Mouse (Mus musculus) G1E-ER4 (cell line): Measurements from ENCODE around the gene Trio. TPM values are rescaled to one million over a fixed set of nuclear protein-coding genes. Genes with fewer than 3 reads are reported as not detected.

ENCODE experiments used
- GATA1 ChIP-seq: IDR thresholded peaks from one replicate; pipeline ENCODE4 v1.8.0; 2012; ENCODE audit warnings: low read length, inconsistent platforms
- polyA plus RNA-seq: library from polyadenylated mRNA; stranded (reverse); fragments of >175 nt; gene quantifications from 2 replicates; pipeline ENCODE4 v1.2.3, GENCODE M21; 2012

Gene Trio
- polyA plus RNA-seq, 1 experiment: not detected

DNA sequence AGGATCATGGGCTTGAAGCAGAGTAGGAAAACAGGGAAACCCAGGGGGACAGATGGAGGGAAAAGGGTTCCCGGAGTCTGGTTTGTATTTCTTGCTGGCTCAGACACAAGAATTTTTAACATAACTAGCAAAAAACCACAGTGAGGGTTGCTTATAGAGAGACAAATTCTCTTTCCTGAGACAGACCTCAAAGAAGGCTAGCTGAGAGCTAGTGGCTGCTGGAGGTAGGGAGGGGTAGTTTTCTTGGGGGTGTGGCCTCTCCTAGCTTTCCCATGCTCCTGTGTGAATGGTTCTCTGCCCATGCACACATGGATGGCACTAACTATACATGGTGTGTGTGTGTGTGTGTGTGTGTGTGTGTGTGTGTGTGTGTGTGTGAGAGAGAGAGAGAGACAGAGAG lies 265.0 kb downstream of the Trio start:
- no peak for TF ChIP-seq GATA1

DNA sequence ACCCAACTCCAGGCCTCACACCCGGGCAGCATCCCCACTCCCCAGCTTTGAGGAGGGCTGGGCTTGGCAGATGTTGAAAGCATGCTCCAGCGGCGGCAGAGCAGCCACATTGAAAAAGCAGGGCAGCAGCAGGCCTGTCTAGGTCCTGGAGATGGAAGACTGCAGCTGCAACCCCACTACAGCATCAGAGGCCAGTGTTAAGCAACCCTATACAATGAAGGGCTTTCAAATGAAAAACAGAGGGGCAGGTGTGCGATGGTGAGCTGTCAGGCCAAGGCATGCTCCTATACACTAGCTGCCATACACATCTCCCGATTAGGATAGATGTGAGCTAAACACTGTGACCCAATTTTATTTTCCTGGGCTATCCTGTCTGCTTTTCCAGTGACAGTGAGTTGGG lies 265.8 kb downstream of the Trio start:
- TF ChIP-seq GATA1: no peak

DNA sequence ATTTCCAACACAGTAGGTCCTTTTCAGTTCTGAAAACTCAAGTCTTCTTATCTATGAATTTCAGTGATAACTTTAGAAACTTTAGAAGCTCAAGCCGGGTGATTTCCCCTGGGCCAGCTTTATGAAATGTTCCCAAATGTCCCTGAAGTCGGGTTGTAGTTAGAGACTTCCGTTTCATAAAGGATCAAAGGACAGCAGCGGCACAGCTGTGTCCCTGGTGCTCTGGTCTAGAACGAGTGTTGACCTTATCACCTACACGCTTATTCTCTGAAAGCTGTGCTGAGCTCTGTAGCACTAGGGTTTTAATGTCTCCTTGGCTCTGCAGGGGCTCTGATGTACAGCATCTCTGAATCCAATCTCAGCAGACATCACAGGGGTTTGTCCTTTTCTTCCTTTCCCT lies 267.0 kb downstream of the Trio start:
- TF ChIP-seq GATA1: no peak

DNA sequence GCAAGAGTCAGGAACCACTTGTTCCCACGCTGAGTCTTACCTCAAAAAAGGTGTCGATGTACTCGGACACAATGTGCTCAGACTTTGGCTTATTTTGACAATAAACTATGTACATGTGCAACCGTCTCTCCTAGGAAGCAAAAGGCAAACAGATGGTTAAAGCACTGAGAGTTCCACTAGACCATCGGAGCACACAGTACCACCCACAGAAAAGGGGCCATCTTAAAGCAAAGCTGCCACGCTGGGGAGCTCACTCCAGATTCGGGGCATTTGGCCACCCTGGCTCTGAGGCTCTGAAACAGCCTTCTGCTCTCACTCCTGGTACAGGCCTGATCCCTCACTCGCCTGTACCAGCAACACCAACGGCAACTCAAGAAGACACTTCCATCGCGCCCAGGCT lies 269.2 kb downstream of the Trio start:
- TF ChIP-seq GATA1: no peak

DNA sequence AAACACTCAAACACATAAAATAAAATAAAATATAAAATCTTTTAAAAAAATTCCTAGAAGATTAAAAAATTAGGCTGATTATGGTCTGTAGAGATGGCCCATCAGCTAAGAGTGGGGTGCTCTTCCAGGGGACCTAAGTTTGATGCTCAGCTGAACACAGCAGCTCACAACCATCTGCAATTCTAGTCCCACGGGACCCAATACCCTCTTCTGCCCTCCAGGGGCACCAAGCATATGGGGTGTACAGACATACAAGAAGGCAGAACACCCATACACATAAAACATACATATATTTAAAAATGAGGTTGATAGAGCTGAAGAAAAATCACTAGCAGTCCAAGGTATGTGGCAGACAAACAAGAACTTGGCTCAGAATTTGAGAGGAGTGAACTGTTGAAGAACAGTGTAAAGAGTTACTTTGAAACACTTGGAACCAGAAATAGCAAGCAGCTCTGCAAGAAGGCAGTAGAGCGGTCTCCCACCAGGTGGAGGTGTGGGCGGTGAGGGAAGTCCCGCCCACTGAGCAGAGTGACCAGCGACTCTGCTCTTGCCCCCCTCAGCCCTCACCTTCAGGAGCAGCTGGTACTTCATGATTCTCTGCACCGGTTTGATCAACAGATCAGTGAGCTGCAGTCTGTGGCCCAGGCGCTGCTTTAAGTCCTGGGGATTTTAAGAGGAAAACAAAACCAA lies 270.9 kb downstream of the Trio start:
- no peak for TF ChIP-seq GATA1

DNA sequence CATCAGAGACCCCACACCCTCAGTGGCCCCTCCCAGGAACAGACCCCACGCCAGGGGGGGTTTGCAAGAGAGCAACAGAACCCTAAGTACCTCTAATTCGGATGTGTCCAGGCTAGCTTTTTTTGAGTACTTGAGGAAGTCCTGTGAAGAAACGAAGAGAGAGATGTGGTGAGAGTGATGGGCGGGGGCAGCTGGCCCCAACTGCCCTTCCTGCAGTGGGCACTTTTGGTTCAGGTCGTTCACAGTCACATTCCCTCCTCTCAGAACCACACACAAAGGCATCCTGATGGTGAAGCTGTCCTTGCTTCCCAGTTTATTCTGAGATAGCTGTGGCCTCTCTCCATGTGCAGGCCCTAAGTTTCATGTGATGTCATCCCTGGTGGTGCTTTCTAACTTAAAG lies 271.7 kb downstream of the Trio start:
- no peak for TF ChIP-seq GATA1

DNA sequence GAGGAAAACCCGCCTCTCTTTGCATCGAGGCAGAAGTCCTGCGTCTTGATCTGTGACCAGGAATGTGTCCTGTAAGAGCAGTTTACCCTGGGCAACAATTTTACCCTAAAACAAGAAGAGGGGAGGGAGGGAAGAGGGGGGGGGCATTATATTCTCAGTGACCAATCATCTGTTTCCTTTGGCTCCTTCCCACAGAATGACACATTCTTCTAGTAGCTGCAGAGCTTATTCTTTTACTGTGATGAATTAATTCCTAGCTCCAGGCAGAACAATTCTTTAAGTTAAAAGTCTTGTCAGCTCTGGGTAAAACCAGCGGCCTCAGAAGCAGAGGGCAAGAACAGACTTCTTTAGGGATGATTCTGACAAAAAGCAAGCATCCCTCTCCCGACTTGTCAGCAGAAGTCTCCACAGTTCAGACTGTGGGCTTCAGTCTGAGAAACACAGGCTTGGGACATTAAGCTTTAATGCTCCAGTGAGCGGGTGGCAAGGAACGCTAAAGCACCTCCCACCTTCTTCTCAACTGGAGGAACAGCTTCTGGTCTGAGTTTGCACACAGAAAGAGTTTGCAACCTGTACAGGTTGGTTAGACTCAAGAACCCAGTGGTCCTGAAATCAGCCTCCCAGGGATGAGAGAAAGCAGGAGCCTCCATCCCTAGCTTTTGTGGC lies 272.8 kb downstream of the Trio start:
- TF ChIP-seq GATA1: no peak

DNA sequence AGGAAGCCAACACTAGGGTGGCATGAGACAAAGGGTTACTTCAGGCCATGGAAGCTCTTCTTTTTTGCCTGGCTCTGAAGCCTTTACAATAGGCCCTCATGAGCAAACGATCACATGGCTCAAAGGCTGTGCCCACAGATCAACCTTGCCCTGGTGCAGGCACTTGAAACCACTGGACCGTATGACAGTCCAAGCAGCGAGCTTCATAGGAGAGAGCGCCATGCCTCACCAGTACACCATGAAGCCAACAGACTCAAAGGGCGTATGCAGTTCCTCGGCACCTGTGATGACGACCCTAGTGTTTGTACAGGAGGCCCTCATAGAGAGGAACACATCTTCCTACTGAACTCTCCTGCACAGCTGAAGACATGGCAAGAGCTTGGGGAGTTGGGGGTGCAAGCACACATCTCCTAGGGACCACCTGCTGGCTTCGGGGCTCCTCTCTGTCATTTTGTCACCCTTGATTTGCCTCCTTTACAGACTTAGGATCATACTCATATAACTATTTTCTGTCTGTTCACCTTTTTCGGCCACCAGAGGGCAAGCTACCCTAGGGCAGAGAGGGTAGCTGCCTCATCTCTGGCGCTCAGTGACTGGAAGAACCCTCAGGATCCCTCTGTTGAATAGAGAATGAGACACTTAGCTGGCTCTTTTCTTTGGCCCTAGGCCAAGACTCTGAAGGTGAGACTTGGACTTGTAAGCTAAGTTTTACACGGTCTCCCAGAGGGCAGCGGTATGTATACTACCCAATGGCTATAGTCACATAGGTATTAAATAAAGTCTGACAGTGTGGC lies 273.8 kb downstream of the Trio start:
- TF ChIP-seq GATA1: no peak

DNA sequence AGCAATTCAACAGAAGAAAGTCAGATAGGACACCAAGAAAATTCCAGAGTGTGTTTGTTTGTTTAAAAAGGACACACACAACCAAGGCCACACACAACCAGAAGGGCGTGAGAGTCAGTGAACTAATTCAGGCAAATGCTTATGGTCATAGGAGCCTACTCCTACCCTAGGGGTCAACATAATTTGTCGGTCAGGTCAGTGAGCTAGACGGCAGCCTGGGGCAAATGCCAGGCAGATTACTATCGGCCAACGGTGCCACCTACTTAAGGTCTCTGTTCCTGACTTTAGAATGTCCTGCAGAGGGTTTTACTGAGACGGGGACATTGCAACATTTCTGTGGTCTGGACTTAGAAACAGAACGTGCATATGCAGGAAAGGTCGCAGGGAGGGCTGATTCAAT lies 276.9 kb downstream of the Trio start:
- TF ChIP-seq GATA1: no peak

DNA sequence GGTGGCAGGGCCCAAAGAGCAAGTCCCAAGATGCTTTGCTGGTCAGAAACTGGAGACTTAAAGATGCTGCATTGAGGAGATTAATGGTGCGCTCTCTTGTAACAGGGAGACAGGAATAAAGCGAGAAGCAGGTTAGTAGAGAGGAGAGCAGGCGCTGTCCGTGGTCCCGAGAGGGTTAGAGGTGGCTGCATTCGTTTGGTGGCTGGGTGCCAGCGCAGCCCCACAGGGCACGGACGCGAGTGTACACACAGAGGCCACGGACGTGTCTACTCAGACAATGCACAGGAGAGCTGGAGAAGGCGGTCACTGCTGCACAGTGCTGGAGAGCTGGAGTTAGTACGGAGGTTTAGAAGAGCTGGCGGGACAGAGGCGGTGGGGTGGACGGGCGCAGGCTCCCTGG lies 278.1 kb downstream of the Trio start:
- TF ChIP-seq GATA1: no peak

DNA sequence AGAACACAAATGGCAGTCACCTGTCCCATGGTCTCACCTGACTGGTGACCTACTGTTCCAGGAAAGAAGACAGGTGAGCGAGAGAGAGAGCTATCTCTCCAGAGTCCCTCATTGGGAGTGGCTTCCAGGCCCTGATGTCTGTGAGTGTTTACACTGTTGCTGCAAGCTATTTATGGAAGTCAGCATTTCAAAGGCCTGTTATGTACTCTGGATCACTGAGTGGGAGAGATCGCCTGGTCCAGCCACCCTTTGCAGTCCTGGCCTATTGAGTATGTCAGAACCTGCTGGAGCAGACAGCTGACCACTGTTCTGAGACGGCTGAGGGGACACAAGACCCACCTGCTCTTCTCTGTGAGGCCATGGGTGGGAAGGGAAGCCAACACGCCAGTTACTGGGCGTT lies 280.7 kb downstream of the Trio start:
- no peak for TF ChIP-seq GATA1

DNA sequence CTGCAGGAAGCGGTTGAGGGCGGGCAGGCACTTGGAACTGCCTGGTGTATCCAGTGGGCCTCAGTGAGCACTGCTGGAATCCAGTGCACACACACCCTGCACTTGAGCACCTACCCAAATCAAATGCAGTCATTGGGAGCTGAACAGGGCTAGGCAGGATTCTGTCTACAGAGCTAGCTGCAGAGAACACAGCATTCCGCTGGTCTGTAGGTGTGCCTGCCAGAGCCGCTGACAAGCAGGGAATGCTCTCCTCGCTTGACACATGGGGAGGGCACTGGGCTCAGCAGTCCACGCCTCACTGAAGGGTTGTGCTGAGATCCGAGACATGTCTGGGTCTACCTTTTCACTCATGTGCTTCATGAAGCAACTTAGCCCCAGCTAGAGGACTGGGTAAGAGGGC lies 285.6 kb downstream of the Trio start:
- no peak for TF ChIP-seq GATA1

DNA sequence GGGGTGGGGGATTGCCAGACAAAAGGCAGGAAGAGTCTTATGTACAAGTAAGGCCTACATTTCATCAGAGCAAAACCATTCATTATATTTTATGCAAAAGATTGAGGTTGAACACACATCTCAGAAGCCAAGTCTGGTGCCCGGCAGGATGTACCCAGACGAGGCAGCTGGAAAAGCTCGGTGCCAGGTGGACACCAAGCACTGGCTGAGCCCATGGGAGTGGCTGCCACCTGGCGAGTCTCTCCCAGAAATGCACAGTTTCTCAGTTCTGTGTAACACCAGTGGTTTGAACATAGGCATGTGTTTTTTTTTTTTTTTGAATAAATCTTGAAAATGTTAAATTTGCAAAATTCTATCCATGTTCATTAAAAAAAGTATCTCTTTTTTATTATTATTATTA lies 293.8 kb downstream of the Trio start:
- no peak for TF ChIP-seq GATA1

DNA sequence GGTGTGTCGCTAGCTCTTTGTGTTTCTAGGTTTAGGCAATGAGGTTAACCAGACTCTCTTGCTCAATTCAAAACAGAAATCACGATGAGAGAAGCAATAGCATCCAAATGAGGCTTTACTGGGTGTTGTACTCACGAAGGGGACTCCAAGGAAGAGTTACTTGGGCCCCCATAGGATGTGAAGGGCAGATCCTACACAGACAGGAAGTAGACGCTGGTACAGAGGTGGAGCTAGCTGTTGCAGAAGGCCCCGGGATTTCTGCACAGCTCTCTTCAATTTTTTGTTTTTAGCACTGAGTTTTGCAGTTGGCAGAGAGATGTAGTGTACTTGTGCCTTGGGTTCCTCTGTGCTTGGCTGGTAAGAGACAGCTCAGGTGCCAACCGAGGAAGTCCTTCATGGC lies 299.4 kb downstream of the Trio start:
- TF ChIP-seq GATA1: no peak

DNA sequence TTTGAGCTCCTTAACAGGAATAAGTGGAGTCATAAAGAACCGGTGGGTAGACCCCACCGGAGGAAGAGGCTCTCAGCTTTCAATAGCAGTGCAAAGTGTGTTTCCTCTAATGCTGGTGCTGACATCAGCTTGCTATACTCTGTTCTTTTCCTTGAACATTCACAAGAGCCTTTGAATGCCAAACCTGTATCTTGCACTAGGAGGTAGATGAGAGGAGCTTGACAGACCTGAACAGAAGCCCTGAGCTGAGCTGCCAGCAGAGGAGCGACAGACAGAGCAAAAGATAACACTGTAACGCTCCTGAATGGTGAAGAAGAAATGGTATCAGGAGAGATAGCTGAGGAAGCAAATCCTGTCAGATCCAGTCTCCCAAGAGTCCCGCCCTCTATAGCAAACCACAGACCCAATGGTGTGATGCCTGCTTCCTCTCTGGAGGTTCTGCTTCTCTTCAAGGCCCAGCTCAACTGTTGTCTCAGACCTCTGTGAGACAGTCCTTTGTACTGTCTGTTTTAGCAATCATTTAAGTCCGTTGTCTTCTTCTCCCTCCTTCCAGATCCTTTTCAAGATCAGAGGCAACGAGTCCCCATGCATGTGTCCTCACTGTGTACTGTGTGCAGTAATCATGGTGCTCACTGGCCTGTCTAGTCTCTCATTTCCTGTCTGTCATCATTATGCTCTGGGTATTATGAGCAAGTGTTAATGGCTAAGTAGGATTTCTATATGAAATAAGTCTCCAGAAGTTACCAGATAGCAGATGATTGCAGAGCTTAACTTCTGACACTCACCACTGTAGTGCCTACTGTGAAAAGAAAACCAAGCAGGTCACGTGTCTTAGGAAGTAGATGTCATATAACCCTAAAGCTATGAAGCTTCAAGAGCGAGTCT lies 300.6 kb downstream of the Trio start:
- TF ChIP-seq GATA1: no peak

DNA sequence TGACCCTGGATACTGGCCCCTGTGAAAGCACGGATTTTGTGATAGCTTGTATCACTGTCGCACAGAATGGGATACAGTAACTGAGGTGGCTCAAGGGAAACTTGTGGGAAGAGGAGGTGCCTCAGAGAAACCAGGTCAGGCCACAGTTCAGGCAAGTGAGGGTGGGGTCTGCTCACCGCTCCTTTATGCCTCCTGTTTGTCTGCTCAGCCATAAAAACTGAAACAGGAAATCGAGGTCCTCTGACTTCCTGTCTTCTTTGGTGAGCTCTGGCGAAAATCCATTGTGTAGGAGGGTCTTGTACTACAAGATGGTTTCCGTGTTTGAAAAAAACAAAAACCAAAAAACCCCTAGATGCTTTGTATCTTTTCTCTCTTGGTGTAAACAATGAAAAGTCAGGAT lies 301.4 kb downstream of the Trio start:
- TF ChIP-seq GATA1: no peak
